Mouse (Mus musculus) right cerebral cortex, postnatal 14 days (tissue): ENCODE measurements around the gene Ciita.

ENCODE experiments used
- DNase-seq: peaks from one replicate; pipeline ENCODE4 v3.0.0; 2022

Ciita gene

GRCm38 (mm10) chr16:10479857-10480256, at the start of gene Ciita:
Gene Ciita, plus strand, starts transcription at chr16:10480059.
- no peak for DNase-seq

GRCm38 (mm10) chr16:10431911-10432310, 47.9 kb upstream of the Ciita start:
- DNase-seq, result no peak

GRCm38 (mm10) chr16:10432387-10432786, 47.5 kb upstream of the Ciita start:
- no peak for DNase-seq

- no peak for DNase-seq
Observed at GRCm38 (mm10) chr16:10433344-10433743, 46.5 kb upstream of the Ciita start.

- DNase-seq, result no peak
Observed at GRCm38 (mm10) chr16:10436166-10436565, 43.7 kb upstream of the Ciita start.

GRCm38 (mm10) chr16:10438055-10438454, 41.8 kb upstream of the Ciita start:
- DNase-seq, result no peak

- DNase-seq, result no peak
Observed at GRCm38 (mm10) chr16:10441328-10441727, 38.5 kb upstream of the Ciita start.

- no peak for DNase-seq
Observed at GRCm38 (mm10) chr16:10441761-10442160, 38.1 kb upstream of the Ciita start.

GRCm38 (mm10) chr16:10443723-10444122, 36.1 kb upstream of the Ciita start:
- DNase-seq, result no peak

GRCm38 (mm10) chr16:10446573-10447263, 33.1 kb upstream of the Ciita start:
- no peak for DNase-seq

GRCm38 (mm10) chr16:10447264-10447594, 32.6 kb upstream of the Ciita start, which contains the start of gene Tvp23a:
Gene Tvp23a, minus strand, starts transcription at chr16:10447362.
- DNase-seq, result peak; percentile 90

- no peak for DNase-seq
Observed at GRCm38 (mm10) chr16:10447781-10448180, 32.1 kb upstream of the Ciita start.

- DNase-seq, result no peak
Observed at GRCm38 (mm10) chr16:10448931-10449330, 30.9 kb upstream of the Ciita start.

- no peak for DNase-seq
Observed at GRCm38 (mm10) chr16:10451906-10452305, 28.0 kb upstream of the Ciita start.

GRCm38 (mm10) chr16:10452445-10452896, 27.4 kb upstream of the Ciita start:
- peak; percentile 86 for DNase-seq

- DNase-seq, result no peak
Observed at GRCm38 (mm10) chr16:10453872-10454582, 25.8 kb upstream of the Ciita start.

GRCm38 (mm10) chr16:10454583-10454974, 25.3 kb upstream of the Ciita start:
- no peak for DNase-seq

GRCm38 (mm10) chr16:10460188-10460587, 19.7 kb upstream of the Ciita start:
- DNase-seq, result no peak

GRCm38 (mm10) chr16:10461178-10461577, 18.7 kb upstream of the Ciita start:
- DNase-seq, result no peak

- DNase-seq, result no peak
Observed at GRCm38 (mm10) chr16:10465011-10465681, 14.7 kb upstream of the Ciita start.

GRCm38 (mm10) chr16:10467391-10468107, 12.3 kb upstream of the Ciita start:
- no peak for DNase-seq

- DNase-seq, result no peak
Observed at GRCm38 (mm10) chr16:10468201-10468600, 11.7 kb upstream of the Ciita start.

GRCm38 (mm10) chr16:10471950-10472349, 7.9 kb upstream of the Ciita start:
- no peak for DNase-seq
